Mouse (Mus musculus) kidney, postnatal 25 days (tissue): Measurements from ENCODE around the gene Grin2a.

Experiments used
- DNase-seq, 2 experiments: peaks; one replicate each; pipeline ENCODE4 v3.0.0; 2021; ENCODE audit warnings: mixed read lengths in 2 of 2

The Grin2a gene

GRCm38 (mm10) chr16:9742443-9742842 lies 252.9 kb downstream of the Grin2a start:
- DNase-seq: no peak

DNA sequence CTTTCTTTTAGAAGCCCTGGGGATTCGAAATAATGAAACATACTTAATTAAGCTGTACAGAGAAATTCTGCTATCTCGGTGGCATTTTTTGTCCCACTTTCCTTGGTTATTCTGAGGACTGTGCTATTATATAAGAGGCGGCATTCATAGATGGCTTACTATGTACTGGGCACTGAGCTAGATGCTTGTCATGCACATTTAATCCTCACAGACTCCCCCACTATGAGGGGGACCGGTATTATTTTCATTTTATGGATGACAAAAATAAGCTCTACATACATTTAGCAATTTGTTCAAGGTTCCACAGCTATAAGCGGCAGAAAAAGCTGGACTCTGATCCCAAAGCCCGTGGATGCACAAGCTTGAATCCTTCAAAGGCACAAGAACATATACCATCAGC lies 256.7 kb downstream of the Grin2a start:
- DNase-seq: no peak

DNA sequence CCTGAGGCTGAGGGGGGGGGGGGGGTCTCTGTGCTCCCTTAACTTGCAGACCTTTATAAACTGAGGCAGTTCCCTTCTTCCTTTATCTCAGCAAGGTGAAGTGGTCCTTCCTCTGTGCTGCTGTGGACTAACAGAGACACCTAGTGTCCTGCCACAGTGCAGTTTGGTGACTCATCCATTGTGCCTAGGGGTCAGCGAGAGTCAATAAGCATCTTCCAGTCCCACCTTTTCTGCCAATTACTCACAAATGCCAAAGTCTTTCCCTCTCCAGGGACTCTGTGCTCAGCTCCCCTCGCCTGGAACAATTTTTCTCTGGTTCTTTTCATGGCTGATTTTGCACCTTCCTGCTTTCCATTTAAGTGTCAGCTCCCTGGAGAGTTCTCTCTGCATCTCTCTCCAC lies 258.2 kb downstream of the Grin2a start:
- DNase-seq: no peak

GRCm38 (mm10) chr16:9735365-9736080 lies 259.8 kb downstream of the Grin2a start:
- no peak for DNase-seq

DNA sequence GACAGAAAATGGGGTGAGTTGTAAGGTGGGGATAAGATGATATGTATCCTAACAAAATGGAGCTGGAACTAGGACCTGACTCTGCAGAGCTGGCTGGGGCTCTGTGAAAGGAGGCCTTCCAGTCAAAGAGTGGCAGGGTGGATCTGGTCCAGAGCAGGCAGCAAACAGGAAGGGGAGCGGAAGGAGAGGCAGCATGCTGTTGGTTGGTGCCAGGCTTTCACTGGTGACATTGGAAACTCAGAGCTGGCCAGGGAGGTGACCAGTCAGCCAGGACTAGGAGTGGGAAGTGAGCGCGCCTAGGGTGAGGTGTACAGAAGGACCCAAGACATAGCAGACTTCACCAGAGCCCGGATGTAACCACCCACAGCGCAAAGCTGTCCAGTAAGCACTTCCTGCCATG lies 267.8 kb downstream of the Grin2a start:
- DNase-seq: no peak

GRCm38 (mm10) chr16:9725578-9726113 lies 269.7 kb downstream of the Grin2a start:
- DNase-seq: no peak

DNA sequence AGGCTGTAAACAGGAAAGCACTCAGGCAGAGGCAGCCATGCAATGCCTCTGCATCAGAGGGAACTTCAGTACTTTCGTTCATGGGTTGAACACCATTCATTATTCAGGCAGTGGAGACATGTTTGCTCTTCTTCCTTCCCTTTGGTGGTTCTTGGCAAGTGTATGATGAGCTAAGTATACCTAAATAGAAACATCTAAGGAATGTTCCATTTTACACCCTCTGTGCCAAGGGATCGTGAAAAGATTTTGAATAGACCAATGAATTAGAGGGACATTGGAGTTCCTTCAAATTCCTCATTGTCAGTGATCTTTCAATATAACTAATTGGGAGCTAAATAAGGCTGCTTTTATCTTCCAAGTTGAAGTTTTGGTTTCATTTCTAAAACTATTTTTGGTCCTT lies 284.0 kb downstream of the Grin2a start:
- no peak for DNase-seq

GRCm38 (mm10) chr16:9709921-9710320 lies 285.4 kb downstream of the Grin2a start:
- DNase-seq: no peak

- no peak for DNase-seq
Observed at GRCm38 (mm10) chr16:9697141-9697540, 298.2 kb downstream of the Grin2a start.

- no peak for DNase-seq
Observed at GRCm38 (mm10) chr16:9694081-9694480, 301.3 kb downstream of the Grin2a start.

GRCm38 (mm10) chr16:9688523-9689140 lies 306.7 kb downstream of the Grin2a start:
- no peak for DNase-seq

DNA sequence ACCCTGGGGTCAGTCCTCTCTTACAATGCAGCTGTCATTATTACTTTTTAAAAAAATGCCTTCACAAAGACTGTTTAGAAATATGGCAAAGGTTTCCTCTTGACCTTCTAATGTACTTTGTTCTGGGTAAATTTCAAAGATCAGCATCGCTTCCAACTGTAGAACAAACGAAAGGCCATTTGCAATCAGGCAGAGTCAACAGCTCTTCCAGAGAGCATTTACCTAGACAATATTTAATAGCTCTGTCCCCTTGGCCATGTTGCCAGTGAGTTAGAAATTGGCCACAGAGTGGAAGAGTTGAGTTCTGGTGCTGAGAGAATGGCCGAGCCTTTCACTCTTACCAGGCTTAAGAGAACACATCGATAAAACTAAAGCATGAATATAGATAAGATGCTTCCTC lies 314.8 kb downstream of the Grin2a start:
- DNase-seq: no peak

DNA sequence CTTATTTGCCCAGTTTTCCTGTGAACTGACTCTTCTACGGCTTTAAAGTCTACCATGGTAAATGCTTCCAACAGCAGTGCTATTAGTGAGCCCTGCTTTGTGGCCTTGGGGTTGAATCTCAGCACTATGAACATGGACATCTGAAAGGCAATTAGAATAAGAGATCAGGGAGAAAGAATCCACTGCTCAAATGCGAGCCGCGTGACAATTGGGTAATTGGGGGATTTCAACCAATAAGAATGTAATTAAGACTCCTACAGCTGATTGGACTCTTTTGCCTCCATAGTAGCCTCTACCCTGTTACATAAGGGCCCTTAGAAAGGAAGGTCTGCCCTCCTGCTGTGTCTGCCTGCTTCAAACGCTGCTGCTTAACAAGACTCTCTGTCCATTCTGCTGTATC lies 315.4 kb downstream of the Grin2a start:
- DNase-seq: no peak

GRCm38 (mm10) chr16:9678750-9679149 lies 316.6 kb downstream of the Grin2a start:
- no peak for DNase-seq

DNA sequence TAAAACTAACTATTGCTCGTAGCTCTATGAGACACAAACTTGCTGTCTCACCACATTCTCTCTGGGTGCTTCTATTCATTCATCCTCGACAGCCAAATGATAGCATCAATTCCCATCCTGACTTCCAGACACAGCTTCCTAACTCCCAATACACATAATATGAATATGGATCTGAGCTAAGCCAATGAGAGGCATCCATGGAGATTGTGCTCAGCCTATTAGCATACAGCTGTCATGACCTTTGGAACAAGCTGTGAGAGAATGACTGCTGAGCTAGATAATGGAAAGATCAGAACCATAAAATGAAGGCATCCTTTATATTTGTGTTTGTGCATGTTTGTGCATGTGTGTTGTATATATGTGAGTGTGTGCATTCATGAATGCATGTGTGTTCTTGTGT lies 323.0 kb downstream of the Grin2a start:
- no peak for DNase-seq

- DNase-seq: no peak
Observed at GRCm38 (mm10) chr16:9671222-9671621, 324.1 kb downstream of the Grin2a start.

DNA sequence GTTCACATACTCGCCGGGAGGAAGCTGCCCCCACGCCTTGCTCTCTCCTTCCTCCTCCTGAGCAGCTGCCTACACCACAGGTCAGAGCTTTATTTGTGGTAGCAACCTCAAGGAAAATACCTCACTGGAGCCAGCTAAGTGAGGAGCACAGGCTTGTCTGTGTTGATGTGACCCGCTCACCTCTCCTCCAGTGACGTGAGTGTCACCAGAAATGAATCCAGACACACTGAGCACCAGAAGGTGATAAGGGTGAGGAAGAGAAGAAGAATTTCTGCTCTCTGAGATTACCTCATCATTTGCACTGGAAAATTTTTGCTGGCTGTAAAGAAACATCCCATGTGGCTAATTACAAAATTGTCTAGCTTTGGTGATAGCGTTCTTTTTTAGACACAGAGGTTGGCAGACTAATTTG lies 324.6 kb downstream of the Grin2a start:
- no peak for DNase-seq

- DNase-seq: no peak
Observed at GRCm38 (mm10) chr16:9665896-9666295, 329.5 kb downstream of the Grin2a start.

- DNase-seq: no peak
Observed at GRCm38 (mm10) chr16:9664060-9664459, 331.3 kb downstream of the Grin2a start.

DNA sequence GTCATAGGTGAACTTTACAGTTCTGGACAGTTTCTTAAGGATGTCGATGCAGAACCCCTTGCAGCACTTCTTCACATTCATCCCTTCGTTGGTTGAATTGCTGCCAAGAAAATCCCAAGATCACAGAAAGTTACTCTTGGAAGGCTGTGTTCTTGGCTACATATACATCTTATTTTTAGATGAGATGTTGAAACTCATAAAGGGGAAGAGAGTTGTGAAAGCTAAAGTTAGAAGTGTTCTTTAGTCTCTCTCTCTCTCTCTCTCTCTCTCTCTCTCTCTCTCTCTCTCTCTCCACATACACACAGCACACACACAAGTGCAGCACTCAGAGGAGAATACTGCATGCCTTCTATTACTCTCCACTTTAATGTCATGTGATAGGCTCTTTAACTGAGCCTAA lies 331.9 kb downstream of the Grin2a start:
- DNase-seq: no peak

DNA sequence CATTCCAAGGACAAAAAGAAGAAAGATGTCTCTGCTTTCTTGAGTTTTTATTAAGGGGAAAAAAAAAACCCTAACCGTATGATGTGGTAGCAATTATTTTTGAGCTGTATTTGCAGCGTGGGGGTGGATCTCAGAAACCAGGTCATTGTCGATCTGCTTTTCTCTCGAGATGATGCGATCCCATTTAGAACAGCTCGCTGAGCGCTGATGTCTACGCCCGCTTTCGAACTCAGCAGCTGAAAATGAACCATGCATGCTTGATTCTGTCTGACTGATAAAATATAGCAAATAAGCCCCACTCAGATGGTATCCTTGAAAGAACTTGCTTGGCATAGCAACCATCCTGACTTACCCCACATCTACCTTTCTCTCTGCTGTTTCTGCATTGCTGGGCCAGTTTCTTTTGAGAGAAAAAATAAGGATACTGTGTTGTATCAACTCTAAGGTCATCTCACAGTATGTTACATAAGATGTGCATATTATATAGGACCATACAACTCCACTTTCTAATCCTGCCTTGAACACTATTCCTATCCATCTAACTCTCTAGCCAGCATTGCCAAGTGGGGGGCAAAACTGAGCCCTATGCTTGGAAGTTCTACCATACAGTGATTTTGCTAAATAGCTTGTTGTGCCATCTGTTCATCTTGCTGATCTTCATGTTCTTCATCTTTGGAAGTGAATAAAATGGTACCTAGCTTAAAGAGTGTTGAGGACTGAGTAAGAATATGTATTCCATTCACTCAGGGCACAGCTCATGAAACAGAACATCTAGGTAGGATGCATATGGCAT lies 369.5 kb downstream of the Grin2a start:
- no peak for DNase-seq

DNA sequence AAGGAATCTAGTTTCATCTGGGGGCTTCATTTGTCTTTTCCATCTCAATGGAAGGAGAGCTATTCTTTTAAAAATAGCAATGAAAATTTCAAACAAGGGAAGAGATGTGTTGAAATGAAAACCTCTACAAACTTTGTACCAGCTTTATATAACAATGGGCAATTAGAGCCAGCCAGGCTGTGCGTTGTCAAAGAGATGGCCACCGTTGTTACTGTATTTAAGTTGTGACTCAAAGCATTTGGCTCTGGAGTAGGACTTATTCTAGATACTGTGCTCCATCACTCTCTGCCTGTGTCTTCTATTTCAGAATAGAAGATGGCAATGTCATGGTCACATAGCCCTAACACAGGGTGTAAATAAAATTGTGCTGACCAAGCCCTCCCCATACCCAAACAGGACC lies 371.0 kb downstream of the Grin2a start:
- no peak for DNase-seq

DNA sequence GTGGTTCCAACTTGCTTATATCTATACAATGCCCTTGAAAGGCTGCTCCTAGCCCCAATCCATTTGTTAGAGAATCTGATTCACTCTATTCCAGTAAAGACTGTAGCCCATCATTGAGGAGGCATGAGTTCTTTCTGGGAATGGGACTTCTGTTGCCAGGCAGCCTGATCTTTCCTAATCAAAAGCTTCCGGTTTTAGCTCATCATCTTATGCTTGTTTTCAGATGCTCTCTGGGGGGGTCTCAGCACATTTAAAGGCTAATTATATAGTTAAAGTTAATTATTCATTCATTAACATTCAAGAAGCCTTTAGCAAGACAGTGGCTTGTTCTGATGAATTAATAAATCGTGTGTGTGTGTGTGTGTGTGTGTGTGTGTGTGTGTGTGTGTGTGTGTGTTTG lies 377.2 kb downstream of the Grin2a start:
- no peak for DNase-seq

- no peak for DNase-seq
Observed at GRCm38 (mm10) chr16:9617215-9617614, 378.1 kb downstream of the Grin2a start.
